Mouse (Mus musculus): ENCODE measurements around the gene Irgm1. TPM values are rescaled to one million over a fixed set of nuclear protein-coding genes. Genes with fewer than 3 reads are reported as not detected.
"Not testable (repeated sequence)": the region's sequence is repeated elsewhere in the genome, so short reads cannot be mapped to it uniquely, and the experiment has no call there.

Irgm1 gene
- polyA plus RNA-seq, 1 experiment from 2014 or later = 10.2 TPM

DNA sequence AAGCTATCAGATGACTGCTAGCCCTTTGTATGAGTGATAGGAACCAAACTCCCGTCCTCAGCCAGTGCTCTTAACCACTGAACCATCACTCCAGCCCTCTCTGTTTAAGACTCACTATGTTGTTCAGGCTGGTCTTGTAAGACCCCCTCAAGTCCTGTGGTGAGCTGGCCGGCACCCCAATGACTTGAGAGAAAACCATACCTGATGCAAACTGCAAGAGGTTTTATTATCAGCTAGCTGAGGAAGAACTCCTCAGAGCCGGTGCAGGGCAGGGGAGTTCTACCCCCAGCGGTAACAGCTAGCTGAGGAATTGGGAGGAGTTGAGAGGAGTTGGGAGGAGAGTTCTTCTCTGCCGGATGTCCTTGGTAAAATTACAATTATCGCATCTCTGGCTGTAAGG lies 43.6 kb downstream of the Irgm1 start:
- Histone ChIP-seq H3K36me3 (ENCODE audit: control insufficient read depth, insufficient read depth, low read length) (no peaks in the 10 kb centered on the region), H3K4me2 (ENCODE audit: low read length) (no peak overlapping the region), H3K4me3 (ENCODE audit: control insufficient read depth in 1 of 2, insufficient read depth in 1 of 2, low read depth in 1 of 2, low read length in 2 of 2) (no peak overlapping the region), H3K9ac (ENCODE audit: low read length) (no peak overlapping the region), H3K27ac (replicated peaks in 1 of 2; ENCODE audit: control insufficient read depth in 1 of 2, insufficient read depth in 1 of 2, low read depth in 2 of 2, low read length in 2 of 2) (no peak overlapping the region), H3K9me3 (ENCODE audit: control insufficient read depth, low read length) (0 out of 2 replicates have a peak, but pooled peaks cover 4% of the 10 kb centered on the region), H3K27me3 (ENCODE audit: control insufficient read depth, insufficient read depth, low read length) (peaks cover 5% of the 10 kb centered on the region; the same call in 1 of the 2 replicates), H3K4me1 (ENCODE audit: control insufficient read depth in 2 of 2, insufficient read depth in 2 of 2, low read length in 2 of 2) (peaks cover 4 to 13% of the 10 kb centered on the region in 2 experiments; a peak in 3 of 4 replicates)
- ATAC-seq (ENCODE audit: insufficient number of reproducible peaks, insufficient read depth, low FRiP score, low read depth) = no peak
- 72% methylated on average over 6 of the region's 6 CpGs for WGBS

DNA sequence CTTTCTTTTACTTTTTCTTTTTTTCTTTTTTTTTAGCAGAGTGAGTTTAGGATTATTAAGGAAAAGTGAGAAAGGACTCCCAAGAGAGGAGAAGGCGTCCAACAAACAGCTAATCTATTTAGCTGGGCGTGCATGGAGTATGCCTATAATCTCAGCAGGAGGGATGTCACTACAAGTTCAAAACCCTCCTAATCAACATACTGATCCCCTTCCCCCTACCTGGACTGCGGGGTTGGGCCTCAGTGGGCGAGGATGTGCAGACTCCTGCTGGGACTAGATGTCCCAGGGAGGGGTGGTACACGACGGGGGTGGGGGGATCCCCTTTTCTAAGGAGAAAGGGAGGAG lies 44.8 kb downstream of the Irgm1 start:
- Histone ChIP-seq H3K27me3 (ENCODE audit: control insufficient read depth, insufficient read depth, low read length) (peaks cover 5% of the 10 kb centered on the region; the same call in 1 of the 2 replicates), H3K9ac (ENCODE audit: low read length) (peak overlapping the region; percentile 54), H3K4me2 (ENCODE audit: low read length) (peak overlapping the region; percentile 61), H3K27ac (replicated peaks in 1 of 2; ENCODE audit: control insufficient read depth in 1 of 2, insufficient read depth in 1 of 2, low read depth in 2 of 2, low read length in 2 of 2) (peak overlapping the region in 1 of 2 experiments; percentile 65; a peak in 3 of 4 replicates), H3K4me1 (ENCODE audit: control insufficient read depth in 2 of 2, insufficient read depth in 2 of 2, low read length in 2 of 2) (peaks cover 4 to 13% of the 10 kb centered on the region in 2 experiments; a peak in 3 of 4 replicates), H3K36me3 (ENCODE audit: control insufficient read depth, insufficient read depth, low read length) (no peaks in the 10 kb centered on the region), H3K9me3 (ENCODE audit: control insufficient read depth, low read length) (0 out of 2 replicates have a peak, but pooled peaks cover 4% of the 10 kb centered on the region), H3K4me3 (ENCODE audit: control insufficient read depth in 1 of 2, insufficient read depth in 1 of 2, low read depth in 1 of 2, low read length in 2 of 2) (peak overlapping the region; percentile 41 to 42)
- no peak for ATAC-seq (ENCODE audit: insufficient number of reproducible peaks, insufficient read depth, low FRiP score, low read depth)
- WGBS = 4% methylated on average over 6 of the region's 6 CpGs

- H3K9ac ChIP-seq (ENCODE audit: low read length) = peak within 1 kb of the TSS; percentile 54
- not testable (repeated sequence) for H3K27me3 ChIP-seq (ENCODE audit: control insufficient read depth, insufficient read depth, low read length); H3K9me3 ChIP-seq (ENCODE audit: control insufficient read depth, low read length); H3K36me3 ChIP-seq (ENCODE audit: control insufficient read depth, insufficient read depth, low read length)
- H3K4me1 ChIP-seq (ENCODE audit: control insufficient read depth in 2 of 2, insufficient read depth in 2 of 2, low read length in 2 of 2) = peaks cover 4 to 13% of the 10 kb centered on the region in 2 experiments; a peak in 3 of 4 replicates
- peak within 1 kb of the TSS; percentile 61 for H3K4me2 ChIP-seq (ENCODE audit: low read length)
- peak within 1 kb of the TSS; percentile 41 to 42 for H3K4me3 ChIP-seq (ENCODE audit: control insufficient read depth in 1 of 2, insufficient read depth in 1 of 2, low read depth in 1 of 2, low read length in 2 of 2)
- peak; percentile 74 for ATAC-seq (ENCODE audit: insufficient number of reproducible peaks, insufficient read depth, low FRiP score, low read depth)
- WGBS = under 1% methylated on average over 32 of the region's 92 CpGs
- peak within 1 kb of the TSS; percentile 64 to 65 for H3K27ac ChIP-seq (replicated peaks in 1 of 2; ENCODE audit: control insufficient read depth in 1 of 2, insufficient read depth in 1 of 2, low read depth in 2 of 2, low read length in 2 of 2)
Observed at GRCm38 (mm10) chr11:48825979-48826751, 45.3 kb downstream of the Irgm1 start, which contains the start of the genes Trim7 and Gm12184. Gene Trim7, plus strand, starts transcription at chr11:48826140. Gene Gm12184, minus strand, starts transcription at chr11:48826655.

GRCm38 (mm10) chr11:48824311-48824830 lies 47.1 kb downstream of the Irgm1 start:
- Histone ChIP-seq H3K27ac (replicated peaks in 1 of 2; ENCODE audit: control insufficient read depth in 1 of 2, insufficient read depth in 1 of 2, low read depth in 2 of 2, low read length in 2 of 2) (no peak overlapping the region), H3K9ac (ENCODE audit: low read length) (peak overlapping the region; percentile 55; the same call in 1 of the 2 replicates), H3K4me1 (ENCODE audit: control insufficient read depth in 2 of 2, insufficient read depth in 2 of 2, low read length in 2 of 2) (peaks cover 4 to 13% of the 10 kb centered on the region in 2 experiments; a peak in 3 of 4 replicates), H3K4me2 (ENCODE audit: low read length) (peak overlapping the region; percentile 83), H3K27me3 (ENCODE audit: control insufficient read depth, insufficient read depth, low read length) (peaks cover 5% of the 10 kb centered on the region; the same call in 1 of the 2 replicates), H3K9me3 (ENCODE audit: control insufficient read depth, low read length) (0 out of 2 replicates have a peak, but pooled peaks cover 4% of the 10 kb centered on the region), H3K36me3 (ENCODE audit: control insufficient read depth, insufficient read depth, low read length) (no peaks in the 10 kb centered on the region), H3K4me3 (ENCODE audit: control insufficient read depth in 1 of 2, insufficient read depth in 1 of 2, low read depth in 1 of 2, low read length in 2 of 2) (peak overlapping the region; percentile 46 to 50)
- 6% methylated on average over 22 of the region's 22 CpGs for WGBS
- ATAC-seq (ENCODE audit: insufficient number of reproducible peaks, insufficient read depth, low FRiP score, low read depth) = no peak

GRCm38 (mm10) chr11:48823536-48823972 lies 47.9 kb downstream of the Irgm1 start:
- peak overlapping the region; percentile 55; the same call in 1 of the 2 replicates for H3K9ac ChIP-seq (ENCODE audit: low read length)
- H3K27ac ChIP-seq (replicated peaks in 1 of 2; ENCODE audit: control insufficient read depth in 1 of 2, insufficient read depth in 1 of 2, low read depth in 2 of 2, low read length in 2 of 2) = no peak overlapping the region
- H3K27me3 ChIP-seq (ENCODE audit: control insufficient read depth, insufficient read depth, low read length) = peaks cover 5% of the 10 kb centered on the region; the same call in 1 of the 2 replicates
- H3K4me2 ChIP-seq (ENCODE audit: low read length) = peak overlapping the region; percentile 83
- peak overlapping the region; percentile 46 to 50 for H3K4me3 ChIP-seq (ENCODE audit: control insufficient read depth in 1 of 2, insufficient read depth in 1 of 2, low read depth in 1 of 2, low read length in 2 of 2)
- H3K4me1 ChIP-seq (ENCODE audit: control insufficient read depth in 2 of 2, insufficient read depth in 2 of 2, low read length in 2 of 2) = peaks cover 4 to 13% of the 10 kb centered on the region in 2 experiments; a peak in 3 of 4 replicates
- no peaks in the 10 kb centered on the region for H3K36me3 ChIP-seq (ENCODE audit: control insufficient read depth, insufficient read depth, low read length)
- ATAC-seq (ENCODE audit: insufficient number of reproducible peaks, insufficient read depth, low FRiP score, low read depth) = no peak
- 0 out of 2 replicates have a peak, but pooled peaks cover 4% of the 10 kb centered on the region for H3K9me3 ChIP-seq (ENCODE audit: control insufficient read depth, low read length)
- under 1% methylated on average over 15 of the region's 15 CpGs for WGBS

DNA sequence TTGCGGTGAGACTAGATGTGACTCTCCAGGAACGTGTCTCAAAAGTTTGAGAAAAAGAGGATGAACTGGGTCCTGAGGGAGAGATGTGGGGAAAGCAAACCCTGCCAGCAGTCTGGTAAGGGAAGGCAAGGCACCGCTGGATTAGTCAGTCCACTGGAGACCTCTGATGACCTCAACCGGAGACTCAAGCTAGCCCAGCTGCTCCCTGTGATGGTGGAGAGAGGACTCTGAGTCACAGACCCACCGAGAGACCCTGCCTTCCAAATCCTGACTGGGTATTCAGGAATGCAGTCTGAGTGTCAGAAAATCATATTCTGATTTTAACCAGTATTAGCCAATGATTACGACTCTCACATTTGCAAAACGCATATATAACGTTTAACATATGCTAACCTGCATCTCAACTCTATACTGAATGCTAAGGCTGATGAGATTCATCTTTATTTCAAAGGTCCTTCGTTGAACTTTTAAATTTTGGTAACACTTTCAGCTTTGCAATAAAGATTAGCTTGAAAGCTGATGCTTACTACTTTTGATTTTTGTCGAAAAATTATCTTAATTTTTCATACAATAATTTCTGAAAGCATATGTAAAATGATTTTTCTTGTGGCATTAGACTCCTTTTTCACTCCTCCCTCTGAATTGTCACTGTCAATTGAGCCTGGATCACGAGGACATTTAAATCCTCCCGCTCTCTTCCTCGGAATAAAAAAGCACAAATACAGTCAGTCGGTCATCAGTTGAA lies 48.5 kb downstream of the Irgm1 start:
- Histone ChIP-seq H3K27ac (replicated peaks in 1 of 2; ENCODE audit: control insufficient read depth in 1 of 2, insufficient read depth in 1 of 2, low read depth in 2 of 2, low read length in 2 of 2) (no peak overlapping the region), H3K4me3 (ENCODE audit: control insufficient read depth in 1 of 2, insufficient read depth in 1 of 2, low read depth in 1 of 2, low read length in 2 of 2) (peak overlapping the region; percentile 46 to 50; a peak in 3 of 4 replicates), H3K4me1 (ENCODE audit: control insufficient read depth in 2 of 2, insufficient read depth in 2 of 2, low read length in 2 of 2) (peaks cover 4 to 13% of the 10 kb centered on the region in 2 experiments; a peak in 3 of 4 replicates), H3K9me3 (ENCODE audit: control insufficient read depth, low read length) (0 out of 2 replicates have a peak, but pooled peaks cover 3% of the 10 kb centered on the region), H3K4me2 (ENCODE audit: low read length) (peak overlapping the region; percentile 83), H3K36me3 (ENCODE audit: control insufficient read depth, insufficient read depth, low read length) (no peaks in the 10 kb centered on the region), H3K9ac (ENCODE audit: low read length) (no peak overlapping the region), H3K27me3 (ENCODE audit: control insufficient read depth, insufficient read depth, low read length) (peaks cover 5% of the 10 kb centered on the region; the same call in 1 of the 2 replicates)
- 33% methylated on average over 14 of the region's 14 CpGs for WGBS
- no peak for ATAC-seq (ENCODE audit: insufficient number of reproducible peaks, insufficient read depth, low FRiP score, low read depth)

DNA sequence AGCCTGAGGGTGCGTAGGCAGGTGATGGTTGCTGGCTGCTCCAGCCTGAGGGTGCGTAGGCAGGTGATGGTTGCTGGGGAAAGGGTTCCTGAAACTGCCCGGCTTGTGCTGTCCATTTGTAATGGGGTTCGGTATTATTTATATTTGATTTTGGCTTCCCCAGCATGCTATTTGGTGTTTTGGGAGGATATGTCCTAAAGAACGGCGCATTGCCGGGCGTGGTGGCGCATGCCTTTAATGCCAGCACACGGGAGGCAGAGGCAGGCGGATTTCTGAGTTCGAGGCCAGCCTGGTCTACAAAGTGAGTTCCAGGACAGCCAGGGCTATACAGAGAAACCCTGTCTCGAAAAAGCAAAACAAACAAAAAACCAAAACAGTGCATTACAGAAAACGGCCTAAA lies 50.2 kb downstream of the Irgm1 start:
- not testable (repeated sequence) for H3K4me2 ChIP-seq (ENCODE audit: low read length); H3K27ac ChIP-seq (replicated peaks in 1 of 2; ENCODE audit: control insufficient read depth in 1 of 2, insufficient read depth in 1 of 2, low read depth in 2 of 2, low read length in 2 of 2); H3K36me3 ChIP-seq (ENCODE audit: control insufficient read depth, insufficient read depth, low read length); H3K4me3 ChIP-seq (ENCODE audit: control insufficient read depth in 1 of 2, insufficient read depth in 1 of 2, low read depth in 1 of 2, low read length in 2 of 2); ATAC-seq (ENCODE audit: insufficient number of reproducible peaks, insufficient read depth, low FRiP score, low read depth); H3K27me3 ChIP-seq (ENCODE audit: control insufficient read depth, insufficient read depth, low read length); H3K9ac ChIP-seq (ENCODE audit: low read length); H3K9me3 ChIP-seq (ENCODE audit: control insufficient read depth, low read length)
- H3K4me1 ChIP-seq (ENCODE audit: control insufficient read depth in 2 of 2, insufficient read depth in 2 of 2, low read length in 2 of 2) = peaks cover 4 to 14% of the 10 kb centered on the region in 2 experiments; a peak in 3 of 4 replicates
- 79% methylated on average over 14 of the region's 14 CpGs for WGBS

Measured in heart, embryonic 14.5 days (tissue).